Mouse (Mus musculus) retina, embryonic 14.5 days (tissue): ENCODE measurements around the gene Fut2.

ENCODE experiments used
- DNase-seq: peaks from one replicate; pipeline ENCODE4 v3.0.0-alpha.2; 2015; ENCODE audit warnings: low spot score

Fut2 gene

DNA sequence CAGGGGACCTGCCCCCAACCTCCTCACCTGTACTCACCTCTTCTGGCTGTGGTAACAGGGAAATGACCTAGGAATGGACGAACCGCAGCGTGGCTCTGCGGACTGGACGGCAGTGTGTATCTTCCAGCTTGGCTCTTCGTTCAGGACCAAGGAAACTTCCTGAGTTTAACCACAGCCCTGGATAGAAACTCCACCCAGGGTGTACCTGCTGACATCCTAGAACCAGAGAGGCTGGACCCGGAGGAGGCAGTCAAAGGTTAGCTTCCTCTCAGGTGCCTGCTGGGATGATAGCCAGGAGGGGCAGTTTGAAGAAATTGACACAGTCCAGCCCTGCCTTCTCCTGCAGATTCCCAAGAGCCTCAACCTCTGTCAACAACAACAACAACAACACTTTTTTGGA lies at the start of gene Fut2:
Fut2 (minus strand) TSS at position 234 of the 400 bp plus-strand sequence.
- no peak for DNase-seq

DNA sequence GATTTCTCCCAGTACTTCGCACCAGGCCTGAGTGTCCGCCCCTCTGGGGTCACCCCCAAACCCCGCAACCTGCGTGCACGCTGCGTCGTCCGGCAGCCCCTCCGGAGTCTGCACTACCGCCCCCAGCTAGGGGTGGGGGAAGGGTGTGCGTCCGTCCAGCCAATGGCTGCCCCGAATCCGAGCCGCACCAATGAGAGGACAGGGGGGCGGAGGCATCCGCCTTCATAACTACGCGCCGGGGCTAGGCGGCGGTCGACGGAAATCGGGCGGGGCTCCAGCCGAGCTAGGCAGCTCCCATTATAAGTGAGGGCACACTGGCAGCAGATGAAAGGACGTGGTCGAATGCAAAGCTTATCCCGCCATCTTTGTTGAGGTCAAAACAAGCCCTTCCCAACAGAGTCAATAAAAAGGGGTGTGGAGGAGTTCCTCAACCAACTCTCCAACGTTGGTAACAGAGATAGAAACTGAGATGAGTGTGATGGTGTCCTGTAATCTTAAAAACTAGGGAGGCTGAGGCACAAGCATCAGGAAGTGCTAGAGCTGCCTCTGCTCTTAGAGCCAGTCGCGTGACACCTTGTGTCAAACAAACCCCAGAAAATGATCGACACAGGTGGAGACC lies 49.0 kb upstream of the Fut2 start, which contains the start of gene Rpl18:
Rpl18 (plus strand) TSS at position 368 of the 619 bp plus-strand sequence.
- peak; percentile 97 for DNase-seq

DNA sequence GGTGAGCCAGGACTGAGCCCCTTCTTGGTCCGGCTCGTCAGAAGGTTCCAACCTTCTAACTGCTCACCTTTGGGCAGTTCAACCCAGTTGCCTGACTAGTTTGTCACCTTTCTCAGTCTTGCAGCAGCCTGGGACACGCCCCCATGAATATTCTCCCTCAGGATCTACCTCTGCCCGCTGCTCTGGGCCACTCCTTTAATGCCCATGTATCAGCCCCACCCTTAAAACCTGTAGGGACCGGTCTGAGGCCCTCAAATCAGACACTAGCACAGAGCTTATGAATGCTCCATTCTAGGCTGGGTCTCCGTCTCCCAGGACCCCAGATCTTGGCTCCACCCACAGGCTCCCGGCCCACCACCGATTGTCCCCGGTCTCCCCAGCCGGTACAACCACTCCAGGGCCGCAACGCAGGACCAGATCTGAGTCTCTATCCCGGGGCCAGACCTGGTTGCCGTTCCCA lies 48.5 kb upstream of the Fut2 start:
- DNase-seq, result no peak

DNA sequence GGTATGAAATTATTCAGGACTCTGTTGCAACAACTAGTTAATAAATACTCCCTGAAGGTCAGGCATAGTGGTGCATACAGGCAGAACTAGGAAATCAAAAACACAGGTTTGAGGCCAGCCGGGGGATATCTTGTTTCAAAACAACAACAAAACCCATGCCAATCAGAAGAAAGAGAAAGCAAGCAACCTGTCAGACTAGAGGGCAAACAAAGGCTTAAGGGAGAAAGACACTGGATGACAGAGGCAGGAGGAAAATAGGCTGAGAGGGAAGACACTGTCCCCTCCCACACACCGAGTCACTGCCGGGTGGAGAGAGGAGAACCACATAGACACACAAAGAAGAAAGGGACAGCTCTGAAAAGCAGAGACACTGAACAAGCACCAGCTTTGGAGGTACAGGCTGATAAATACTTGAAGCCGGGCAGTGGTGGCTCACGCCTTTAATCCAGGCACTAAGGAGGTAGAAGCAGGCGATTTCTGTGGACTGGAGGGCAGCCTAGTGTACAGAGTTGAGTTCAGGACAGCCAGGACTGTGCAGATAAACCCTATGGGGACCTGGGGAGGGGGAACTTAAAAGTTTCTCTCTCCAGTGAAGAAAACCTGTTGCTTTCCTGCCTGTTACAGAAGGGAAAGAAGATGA lies 47.8 kb upstream of the Fut2 start:
- DNase-seq, result no peak

DNA sequence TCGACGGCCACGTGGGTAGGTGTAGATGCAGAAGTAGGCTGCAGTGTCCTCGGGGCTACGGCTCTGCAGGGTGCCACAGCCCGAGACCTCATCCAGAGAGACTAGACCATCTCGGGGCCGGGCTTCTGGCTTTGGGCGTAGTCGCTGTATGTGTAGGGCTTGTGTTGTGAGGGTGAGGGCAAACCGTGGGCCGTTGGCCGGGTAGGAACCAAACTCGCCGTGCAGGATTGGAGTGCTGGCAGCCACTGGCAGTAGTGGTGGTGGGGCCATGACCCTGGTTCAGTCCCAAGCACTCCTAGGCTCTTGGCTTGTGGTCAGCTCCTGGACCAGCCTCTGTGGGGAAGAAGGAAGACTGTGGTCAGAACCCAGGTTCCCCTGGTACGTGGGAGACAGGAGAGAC lies 47.2 kb upstream of the Fut2 start:
- no peak for DNase-seq

DNA sequence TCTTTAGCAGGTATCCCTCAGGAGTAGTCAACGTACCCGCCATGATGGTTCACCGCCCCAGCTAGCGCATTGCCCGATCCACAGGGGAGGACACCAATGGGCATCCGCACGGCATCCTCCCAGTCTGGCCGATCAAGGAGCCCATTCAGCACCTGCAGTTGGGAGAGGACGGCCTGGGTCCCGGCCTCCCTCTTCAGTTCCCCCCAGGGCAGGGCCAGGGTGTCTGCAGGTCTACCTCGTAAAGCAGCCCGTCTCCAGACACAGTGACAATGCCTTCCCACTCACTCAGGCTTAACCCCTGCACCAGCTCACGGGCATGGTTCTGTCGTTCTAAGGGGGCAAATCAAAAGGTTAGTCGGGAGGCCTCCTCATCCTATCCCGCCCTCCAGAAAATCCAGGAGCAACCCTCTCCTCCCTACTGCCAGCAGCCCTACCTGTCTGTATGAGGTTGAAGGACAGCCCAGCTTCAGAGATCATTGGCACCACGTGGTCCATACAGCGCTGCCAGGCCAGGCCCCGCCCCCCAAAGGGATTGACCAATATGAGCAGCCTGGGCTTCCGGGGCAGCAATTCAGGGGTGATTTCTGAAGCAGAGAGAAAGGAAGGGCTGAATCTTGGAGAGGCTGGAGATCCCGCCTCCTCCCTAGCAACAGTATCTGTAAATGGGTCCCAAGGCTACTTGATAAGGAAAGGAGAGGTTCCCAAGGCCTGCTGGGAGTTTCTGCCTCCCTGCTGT lies 46.0 kb upstream of the Fut2 start:
- DNase-seq, result no peak

DNA sequence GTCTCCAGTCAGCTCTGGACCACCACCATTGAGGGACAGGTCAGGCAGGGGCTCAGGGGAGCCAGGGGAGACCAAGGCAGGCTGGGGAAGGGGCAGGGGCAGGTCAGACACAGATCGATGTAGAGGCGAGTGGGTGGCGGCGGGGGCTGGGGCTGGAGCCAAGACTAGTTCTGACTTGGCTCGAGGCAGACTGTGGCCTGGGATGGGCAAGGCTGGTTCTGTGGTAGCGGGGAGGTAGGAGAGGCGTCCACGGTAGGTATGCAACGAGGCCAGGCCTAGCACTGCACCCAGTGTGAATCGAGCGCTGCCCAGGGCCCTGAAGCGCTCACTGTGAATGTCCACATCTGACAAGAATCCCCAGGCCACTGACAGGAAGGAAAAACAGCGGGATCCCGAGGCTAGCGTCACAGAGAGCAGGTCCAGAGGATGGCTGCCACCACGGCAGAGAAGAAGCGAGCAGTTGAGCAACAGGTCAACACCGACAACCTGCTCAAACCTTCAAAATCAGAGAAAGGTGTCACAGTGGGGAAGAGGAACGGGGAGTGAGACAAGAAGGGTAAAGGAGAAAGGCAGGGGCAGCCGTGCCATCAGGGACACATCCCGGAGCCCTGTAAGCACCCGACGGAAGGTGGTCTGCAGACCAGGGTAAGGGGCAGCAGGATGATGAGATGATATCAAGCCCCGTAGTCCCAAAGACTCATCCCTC lies 45.3 kb upstream of the Fut2 start:
- DNase-seq, result no peak

DNA sequence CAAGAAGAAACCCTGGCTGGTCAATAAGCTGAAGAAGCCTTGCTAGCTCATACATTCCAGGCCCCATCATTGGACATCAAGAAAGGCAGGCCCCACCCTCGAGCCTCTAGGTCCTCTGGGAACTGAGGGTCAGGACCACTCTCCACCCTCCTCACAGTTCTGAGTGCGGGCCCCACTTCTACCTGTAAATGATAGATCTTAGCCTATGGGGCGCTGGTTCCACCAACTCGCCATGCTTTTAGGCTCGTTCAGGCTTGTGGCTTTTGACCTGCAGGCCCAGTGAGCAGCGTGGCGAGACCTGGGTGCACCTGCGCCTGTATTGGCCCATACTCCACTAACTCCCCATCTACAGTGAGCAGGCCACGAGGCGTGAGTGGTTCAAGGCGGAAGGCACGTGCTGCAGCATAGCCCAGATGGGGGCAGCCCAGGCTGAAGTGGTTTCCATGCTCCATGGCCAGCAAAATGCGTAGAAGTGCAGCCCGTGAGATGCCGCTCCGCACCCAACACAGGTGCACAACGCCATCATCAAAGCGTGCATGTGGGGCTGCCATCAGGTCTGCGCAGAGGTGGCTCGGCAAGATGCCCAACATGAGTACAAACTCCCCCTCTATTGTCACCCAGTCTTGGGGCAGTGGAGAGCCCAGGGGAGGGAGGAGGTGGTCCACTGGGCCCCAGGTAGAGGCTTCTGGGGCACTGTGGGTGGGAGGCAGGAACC lies 44.4 kb upstream of the Fut2 start:
- DNase-seq, result no peak

DNA sequence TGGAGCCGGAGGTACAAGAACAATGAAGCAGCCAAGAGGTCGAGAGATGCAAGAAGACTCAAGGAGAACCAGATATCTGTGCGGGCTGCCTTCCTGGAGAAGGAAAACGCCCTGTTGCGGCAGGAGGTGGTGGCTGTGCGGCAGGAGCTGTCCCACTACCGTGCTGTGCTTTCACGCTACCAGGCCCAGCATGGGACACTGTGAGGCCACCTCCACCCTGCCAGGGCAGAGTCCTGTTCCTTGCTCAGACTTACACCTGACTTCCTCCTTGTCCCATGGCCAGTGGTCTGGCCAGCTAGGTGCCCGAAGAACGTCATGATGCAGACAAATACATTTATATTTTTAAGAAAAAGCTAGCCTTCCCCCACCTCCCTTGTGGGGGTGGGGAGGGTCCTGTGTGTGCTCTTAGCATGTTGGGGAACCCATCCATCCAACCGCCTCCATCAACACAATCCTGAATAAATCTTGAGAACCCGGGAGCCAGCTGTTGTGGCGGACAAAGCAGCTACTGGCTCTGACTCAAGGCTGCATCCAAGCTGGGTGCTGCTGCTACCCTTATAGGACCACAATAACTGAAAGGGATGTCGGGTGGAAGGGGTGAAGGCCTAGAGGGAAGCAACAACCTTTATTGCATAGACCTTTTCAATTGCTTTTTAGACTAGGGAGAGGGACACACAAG lies 43.6 kb upstream of the Fut2 start:
- DNase-seq, result no peak

DNA sequence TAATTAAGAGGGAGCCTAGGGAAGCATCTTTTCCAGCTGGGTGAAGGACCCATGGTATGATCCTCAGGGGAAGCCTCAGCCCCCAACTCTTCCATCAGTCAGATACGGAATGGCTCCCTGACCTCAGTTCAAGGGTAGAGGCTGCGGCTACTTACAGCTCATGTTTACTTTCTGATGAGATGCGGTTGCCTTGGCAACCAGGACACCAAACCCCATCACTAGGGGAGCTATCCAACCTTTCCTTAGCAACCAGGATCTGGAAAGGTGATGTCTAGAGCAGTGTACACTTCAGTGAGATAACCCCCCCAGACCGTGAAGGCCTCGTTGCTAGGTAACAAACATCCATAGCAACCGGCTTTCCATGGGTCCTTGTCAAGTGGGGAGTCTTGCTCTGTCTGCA lies 42.8 kb upstream of the Fut2 start:
- DNase-seq, result no peak

DNA sequence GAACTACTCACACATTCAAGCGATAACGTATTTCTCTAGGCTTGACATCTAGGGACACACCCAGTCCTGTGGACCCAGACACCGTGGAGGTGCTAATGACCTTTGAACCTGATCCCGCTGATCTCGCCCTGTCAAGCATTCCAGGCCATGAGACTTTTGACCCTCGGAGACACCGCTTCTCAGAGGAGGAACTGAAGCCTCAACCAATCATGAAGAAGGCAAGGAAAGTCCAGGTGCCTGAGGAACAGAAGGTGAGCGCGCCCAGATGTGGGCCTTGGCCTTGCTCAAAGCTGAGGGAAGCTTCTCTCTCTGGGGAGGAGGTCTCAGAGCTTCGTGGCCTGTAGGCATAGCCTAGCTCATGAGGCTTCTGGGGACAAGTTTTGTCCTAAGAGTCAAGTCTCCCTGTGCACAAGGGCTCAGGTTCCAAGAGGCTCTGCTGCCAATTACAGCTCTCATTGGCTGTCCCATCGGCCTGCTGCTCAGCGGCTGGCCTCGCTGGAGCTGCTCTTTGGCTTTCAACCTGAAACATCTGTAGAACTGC lies 42.1 kb upstream of the Fut2 start:
- no peak for DNase-seq

DNA sequence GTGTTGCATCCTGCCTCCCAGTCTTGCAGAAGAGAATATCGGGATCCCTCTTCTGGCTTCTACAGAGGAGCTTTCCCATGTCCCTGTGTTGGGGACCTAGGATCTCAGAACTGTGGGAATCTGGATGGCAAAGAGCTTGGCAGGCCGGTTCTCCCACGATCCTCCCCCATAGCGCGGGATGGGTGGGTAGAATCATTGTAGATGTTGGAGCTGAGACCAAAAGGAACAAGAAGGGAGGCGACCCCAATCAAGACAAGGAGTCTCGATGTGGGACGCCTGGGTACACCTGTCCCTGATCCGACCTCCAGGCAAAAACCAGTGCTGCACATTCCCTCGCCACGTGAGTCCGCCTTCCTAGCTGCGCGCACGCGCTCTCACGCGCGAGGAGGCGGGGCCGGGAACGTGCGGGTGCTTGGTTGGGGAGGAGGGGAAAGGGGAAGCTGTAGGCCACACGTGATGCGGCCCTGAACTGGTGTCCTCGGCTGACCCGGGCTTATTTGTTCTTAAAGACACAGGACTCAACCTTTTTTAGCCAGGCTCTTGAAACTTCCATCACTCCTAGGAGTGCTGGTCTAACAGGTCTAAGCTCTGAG lies 41.3 kb upstream of the Fut2 start:
- DNase-seq, result peak; percentile 88

DNA sequence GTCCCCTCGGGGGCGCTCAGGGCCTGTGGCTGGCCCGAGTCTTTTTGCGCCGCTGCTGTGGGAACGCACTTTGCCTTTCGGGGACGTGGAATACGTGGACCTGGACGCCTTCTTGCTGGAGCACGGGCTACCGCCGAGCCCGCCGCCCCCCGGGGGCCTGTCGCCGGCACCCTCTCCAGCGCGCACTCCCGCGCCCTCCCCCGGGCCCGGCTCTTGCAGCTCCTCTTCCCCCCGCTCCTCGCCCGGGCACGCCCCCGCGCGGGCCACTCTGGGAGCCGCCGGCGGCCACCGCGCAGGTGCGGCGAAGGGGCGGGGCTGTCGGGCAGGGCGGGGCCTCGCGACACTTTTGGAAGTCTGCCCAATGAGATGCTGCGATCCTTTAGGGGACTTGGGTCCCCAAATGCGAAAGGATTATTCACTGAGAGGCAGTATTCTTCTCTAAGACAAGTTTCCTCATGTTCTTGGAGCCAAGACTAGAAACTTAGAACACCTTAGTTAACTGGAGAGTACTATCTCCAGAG lies 40.6 kb upstream of the Fut2 start:
- DNase-seq, result peak; percentile 75

DNA sequence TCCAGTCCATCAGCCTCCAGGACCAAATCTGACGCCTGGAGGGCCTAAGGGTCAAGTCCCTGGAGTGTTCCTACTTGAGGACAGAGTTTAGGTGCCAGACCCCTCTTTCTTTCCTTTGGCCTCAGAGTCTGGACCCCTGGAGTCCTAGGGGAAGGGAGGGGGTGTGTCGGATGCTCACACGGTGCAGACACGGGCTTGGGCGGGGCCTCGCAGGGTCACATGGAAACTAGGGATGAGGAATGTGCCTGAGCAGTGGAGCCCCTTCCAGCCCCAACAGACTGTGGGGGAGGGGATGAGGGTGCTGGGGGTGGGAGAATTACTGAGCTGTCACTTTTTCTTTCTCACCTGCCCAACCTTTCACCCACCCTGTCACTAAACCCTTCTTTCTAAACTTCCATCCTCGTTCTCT lies 39.7 kb upstream of the Fut2 start:
- DNase-seq, result no peak

DNA sequence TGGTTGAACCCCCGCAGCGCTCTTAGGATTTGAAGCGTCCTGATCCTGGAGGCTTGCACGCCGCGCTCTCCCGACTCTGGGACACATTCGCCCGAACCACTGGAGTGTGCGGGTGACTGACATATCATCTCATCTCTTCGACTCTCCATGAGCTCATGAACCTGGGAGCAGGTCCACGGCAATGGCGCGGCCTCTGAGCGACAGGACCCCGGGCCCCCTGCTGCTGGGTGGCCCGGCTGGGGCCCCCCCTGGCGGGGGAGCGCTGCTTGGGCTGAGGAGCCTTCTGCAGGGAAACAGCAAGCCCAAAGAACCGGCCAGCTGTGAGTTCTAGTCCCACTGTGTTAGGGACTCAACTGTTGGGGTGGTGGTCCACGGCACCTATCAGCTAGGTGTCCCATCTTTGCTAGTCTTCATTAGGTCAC lies 39.3 kb upstream of the Fut2 start:
- DNase-seq, result no peak

DNA sequence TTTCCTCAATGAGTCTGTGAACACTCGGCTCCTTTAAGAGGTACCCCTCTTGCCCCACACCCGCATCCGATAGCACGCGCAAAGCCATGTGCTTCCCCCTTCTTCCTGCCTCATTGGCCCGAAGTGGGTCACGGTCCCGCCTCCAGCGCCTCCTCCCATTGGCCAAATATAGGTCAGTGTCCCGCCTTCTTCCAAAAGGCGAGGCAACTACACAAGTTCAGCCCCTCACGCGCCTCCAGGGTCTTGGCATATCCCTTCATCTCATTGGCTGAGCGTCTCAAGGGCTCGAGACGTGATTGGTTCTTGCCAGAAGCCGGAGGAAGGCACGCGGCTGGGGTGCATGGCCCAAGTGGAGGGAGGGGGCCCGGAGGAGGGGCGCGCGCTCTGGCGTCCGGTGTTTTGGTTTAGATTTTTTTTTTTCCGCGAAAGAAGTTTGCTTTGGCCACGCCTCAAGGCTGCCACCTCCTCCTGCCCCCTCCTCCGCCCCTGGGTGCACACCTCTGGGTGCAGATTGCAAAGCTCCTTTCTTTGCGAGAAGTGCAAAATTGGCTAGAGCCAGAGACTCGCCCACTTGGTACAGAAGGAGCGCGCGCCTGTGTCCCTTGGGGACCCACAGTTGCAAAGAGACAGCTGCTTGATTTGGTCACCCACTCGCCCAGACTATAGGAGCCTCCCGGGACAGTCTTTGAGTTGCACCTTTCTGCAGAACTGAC lies 38.7 kb upstream of the Fut2 start, which contains the start of gene Dbp:
Dbp (plus strand) TSS at position 359 of the 713 bp plus-strand sequence.
- DNase-seq, result peak; percentile 98

DNA sequence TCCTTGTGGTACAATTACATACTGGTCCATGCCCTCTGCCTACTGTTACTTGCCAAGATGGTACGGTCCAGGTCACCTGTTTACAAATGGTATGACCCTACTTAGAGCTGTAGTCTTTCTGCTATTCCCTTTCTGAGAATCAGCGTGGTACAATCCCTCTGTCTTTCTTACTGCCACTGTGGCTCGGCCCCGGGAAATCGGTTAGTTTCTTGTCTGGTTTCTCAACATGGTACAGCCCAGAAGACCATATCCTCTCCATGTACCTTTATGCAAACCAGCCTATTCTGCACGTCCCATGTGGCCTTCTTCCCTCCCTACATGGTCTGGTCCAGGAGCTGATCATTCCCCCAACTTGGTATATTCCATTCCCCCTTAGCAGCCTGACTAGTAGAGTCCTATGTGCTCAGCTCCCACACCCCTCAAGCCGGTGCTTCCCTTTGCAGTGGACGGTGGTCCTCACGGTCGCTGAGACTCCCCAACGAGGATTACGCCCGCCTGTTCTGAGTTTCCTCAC lies 37.9 kb upstream of the Fut2 start:
- DNase-seq, result peak; percentile 88

DNA sequence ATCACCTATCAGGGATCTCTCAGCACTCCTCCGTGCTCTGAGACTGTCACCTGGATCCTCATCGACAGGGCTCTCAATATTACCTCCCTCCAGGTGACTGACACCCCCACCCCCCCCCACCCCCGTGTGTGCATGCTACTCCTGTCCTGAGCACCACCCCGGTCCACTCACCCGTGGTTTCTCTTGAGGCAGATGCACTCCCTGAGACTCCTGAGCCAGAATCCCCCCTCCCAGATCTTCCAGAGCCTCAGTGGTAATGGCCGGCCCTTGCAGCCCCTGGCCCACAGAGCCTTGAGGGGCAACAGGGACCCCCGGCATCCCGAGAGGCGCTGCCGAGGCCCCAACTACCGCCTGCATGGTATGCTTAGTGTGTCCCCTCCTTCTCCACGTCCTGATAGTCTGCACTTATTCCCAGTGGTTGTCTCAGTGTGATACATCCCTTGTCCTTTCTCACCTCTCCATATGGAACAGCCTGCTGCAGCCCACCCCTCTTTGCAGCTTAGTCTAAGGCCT lies 37.4 kb upstream of the Fut2 start:
- DNase-seq, result no peak
